Mouse (Mus musculus) embryonic facial prominence, embryonic 12.5 days (tissue): ENCODE data around the gene Slc22a21. TPM values are rescaled to one million over a fixed set of nuclear protein-coding genes. Genes with fewer than 3 reads are reported as not detected.

Source experiments
- ATAC-seq: fragments of 200-750 bp; cut with Nextera tagmentation; 2 replicates; pipeline ENCODE4 v1.8.0; 2017; ENCODE audit not compliant: insufficient number of reproducible peaks, insufficient read depth, low FRiP score, low TSS enrichment
- H3K27ac ChIP-seq: fragments of 300-500 bp; sonication (generic); 2 replicates; pipeline ENCODE4 v1.5.1; 2016; ENCODE audit warnings: mild to moderate bottlenecking
- H3K27me3 ChIP-seq: fragments of 300-500 bp; sonication (generic); 2 replicates; pipeline ENCODE4 v1.6.1; 2016; ENCODE audit warnings: mild to moderate bottlenecking, moderate library complexity
- H3K36me3 ChIP-seq: fragments of 300-500 bp; sonication (generic); 2 replicates; pipeline ENCODE4 v1.6.1; 2016; ENCODE audit warnings: mild to moderate bottlenecking
- H3K4me1 ChIP-seq: fragments of 300-500 bp; sonication (generic); 2 replicates; pipeline ENCODE4 v1.6.1; 2016
- H3K4me2 ChIP-seq: fragments of 300-500 bp; sonication (generic); replicated peaks from 2 replicates; pipeline ENCODE4 v1.6.1; 2016; ENCODE audit warnings: mild to moderate bottlenecking, moderate library complexity
- H3K4me3 ChIP-seq: fragments of 300-500 bp; sonication (generic); 2 replicates; pipeline ENCODE4 v1.5.1; 2016; ENCODE audit warnings: mild to moderate bottlenecking
- H3K9ac ChIP-seq: fragments of 300-500 bp; sonication (generic); 2 replicates; pipeline ENCODE4 v1.6.1; 2016; ENCODE audit warnings: mild to moderate bottlenecking, moderate library complexity
- H3K9me3 ChIP-seq: fragments of 300-500 bp; sonication (generic); 2 replicates; pipeline ENCODE4 v1.6.1; 2016; ENCODE audit warnings: mild to moderate bottlenecking, moderate library complexity
- WGBS: fragments of 180-500 bp; shearing (Covaris S2); methylation state at CpG from one replicate; pipeline ENCODE4 v1.1.7; 2016; 5-methylcytosine and 5-hydroxymethylcytosine counted together
- polyA plus RNA-seq: library from polyadenylated mRNA; unstranded; fragments of >200 nt; fragmentation: Nextera tagmentation; extraction: Ambion mirVana; gene quantifications from 2 replicates; pipeline ENCODE4 v1.2.1, GENCODE M21; 2016

Gene Slc22a21
- polyA plus RNA-seq, 1 experiment from 2014 or later = 4.9 TPM

GRCm38 (mm10) chr11:53931091-53931943 lies 48.8 kb downstream of the Slc22a21 start:
- no peak overlapping the region for H3K4me2 ChIP-seq
- H3K9ac ChIP-seq = no peak overlapping the region
- H3K36me3 ChIP-seq = no peaks in the 10 kb centered on the region
- ATAC-seq = no peak
- no peaks in the 10 kb centered on the region for H3K9me3 ChIP-seq
- no peaks in the 10 kb centered on the region for H3K27me3 ChIP-seq
- no peak overlapping the region for H3K4me3 ChIP-seq
- no peaks in the 10 kb centered on the region for H3K4me1 ChIP-seq
- H3K27ac ChIP-seq = no peak overlapping the region
- 35% methylated on average over 17 of the region's 17 CpGs for WGBS

GRCm38 (mm10) chr11:53929741-53930140 lies 50.4 kb downstream of the Slc22a21 start:
- peaks cover 2% of the 10 kb centered on the region; the same call in 1 of the 2 replicates for H3K9me3 ChIP-seq
- H3K4me3 ChIP-seq = no peak overlapping the region
- no peak overlapping the region for H3K27ac ChIP-seq
- ATAC-seq = no peak
- H3K4me1 ChIP-seq = no peaks in the 10 kb centered on the region
- WGBS = 83% methylated on average over 3 of the region's 3 CpGs
- no peaks in the 10 kb centered on the region for H3K27me3 ChIP-seq
- H3K9ac ChIP-seq = no peak overlapping the region
- H3K36me3 ChIP-seq = no peaks in the 10 kb centered on the region
- no peak overlapping the region for H3K4me2 ChIP-seq

- H3K27ac ChIP-seq = no peak overlapping the region
- H3K4me1 ChIP-seq = no peaks in the 10 kb centered on the region
- no peak overlapping the region for H3K9ac ChIP-seq
- peaks cover 2% of the 10 kb centered on the region; the same call in 1 of the 2 replicates for H3K9me3 ChIP-seq
- no peak overlapping the region for H3K4me3 ChIP-seq
- 74% methylated on average over 3 of the region's 3 CpGs for WGBS
- no peaks in the 10 kb centered on the region for H3K36me3 ChIP-seq
- H3K27me3 ChIP-seq = no peaks in the 10 kb centered on the region
- ATAC-seq = no peak
- H3K4me2 ChIP-seq = no peak overlapping the region
Observed at GRCm38 (mm10) chr11:53928585-53928984, 51.5 kb downstream of the Slc22a21 start.

GRCm38 (mm10) chr11:53926303-53926702 lies 53.8 kb downstream of the Slc22a21 start:
- H3K9ac ChIP-seq = no peak overlapping the region
- H3K9me3 ChIP-seq = peaks cover 2% of the 10 kb centered on the region; the same call in 1 of the 2 replicates
- ATAC-seq = no peak
- no peak overlapping the region for H3K27ac ChIP-seq
- H3K4me3 ChIP-seq = no peak overlapping the region
- no peak overlapping the region for H3K4me2 ChIP-seq
- no peaks in the 10 kb centered on the region for H3K36me3 ChIP-seq
- H3K4me1 ChIP-seq = no peaks in the 10 kb centered on the region
- 95% methylated on average over 5 of the region's 5 CpGs for WGBS
- H3K27me3 ChIP-seq = no peaks in the 10 kb centered on the region

GRCm38 (mm10) chr11:53918851-53919250 lies 61.3 kb downstream of the Slc22a21 start:
- no peaks in the 10 kb centered on the region for H3K4me1 ChIP-seq
- no peaks in the 10 kb centered on the region for H3K36me3 ChIP-seq
- WGBS = 96% methylated on average over 4 of the region's 4 CpGs
- no peak for ATAC-seq
- H3K4me2 ChIP-seq = no peak overlapping the region
- H3K27ac ChIP-seq = no peak overlapping the region
- H3K9me3 ChIP-seq = no peaks in the 10 kb centered on the region
- H3K9ac ChIP-seq = no peak overlapping the region
- no peaks in the 10 kb centered on the region for H3K27me3 ChIP-seq
- no peak overlapping the region for H3K4me3 ChIP-seq

- Histone ChIP-seq H3K4me2 (no peak overlapping the region), H3K4me1 (no peaks in the 10 kb centered on the region), H3K4me3 (no peak overlapping the region), H3K9me3 (no peaks in the 10 kb centered on the region), H3K27me3 (no peaks in the 10 kb centered on the region), H3K27ac (no peak overlapping the region), H3K36me3 (no peaks in the 10 kb centered on the region), H3K9ac (no peak overlapping the region)
- no peak for ATAC-seq
- 84% methylated on average over 4 of the region's 4 CpGs for WGBS
Observed at GRCm38 (mm10) chr11:53911011-53911410, 69.1 kb downstream of the Slc22a21 start.

GRCm38 (mm10) chr11:53908686-53909085 lies 71.4 kb downstream of the Slc22a21 start:
- no peaks in the 10 kb centered on the region for H3K9me3 ChIP-seq
- ATAC-seq = no peak
- 91% methylated on average over 8 of the region's 8 CpGs for WGBS

GRCm38 (mm10) chr11:53904534-53904925 lies 75.6 kb downstream of the Slc22a21 start:
- Histone ChIP-seq H3K36me3 (no peaks in the 10 kb centered on the region), H3K9me3 (no peaks in the 10 kb centered on the region), H3K27me3 (no peaks in the 10 kb centered on the region), H3K4me1 (peaks cover 12% of the 10 kb centered on the region), H3K4me2 (no peak overlapping the region), H3K4me3 (no peak overlapping the region), H3K9ac (no peak overlapping the region), H3K27ac (no peak overlapping the region)
- ATAC-seq = no peak
- 78% methylated on average over 9 of the region's 9 CpGs for WGBS

More at GRCm38 (mm10) chr11:53908686-53909085, 71.4 kb downstream of the Slc22a21 start:
- H3K4me1 ChIP-seq = peaks cover 10% of the 10 kb centered on the region
- H3K9ac ChIP-seq = no peak overlapping the region
- no peaks in the 10 kb centered on the region for H3K36me3 ChIP-seq
- H3K4me2 ChIP-seq = no peak overlapping the region
- no peak overlapping the region for H3K27ac ChIP-seq
- H3K4me3 ChIP-seq = no peak overlapping the region
- no peaks in the 10 kb centered on the region for H3K27me3 ChIP-seq

- H3K27me3 ChIP-seq = no peaks in the 10 kb centered on the region
- WGBS = 33% methylated on average over 16 of the region's 16 CpGs
- no peak overlapping the region for H3K4me3 ChIP-seq
- ATAC-seq = peak; percentile 35; the same call in 1 of the 2 replicates
- no peaks in the 10 kb centered on the region for H3K9me3 ChIP-seq
- no peak overlapping the region for H3K27ac ChIP-seq
- H3K4me1 ChIP-seq = peaks cover 12% of the 10 kb centered on the region
- no peak overlapping the region for H3K9ac ChIP-seq
- no peak overlapping the region for H3K4me2 ChIP-seq
- H3K36me3 ChIP-seq = no peaks in the 10 kb centered on the region
Observed at GRCm38 (mm10) chr11:53903781-53904533, 76.2 kb downstream of the Slc22a21 start.

- H3K27me3 ChIP-seq = no peaks in the 10 kb centered on the region
- no peak overlapping the region for H3K9ac ChIP-seq
- no peak for ATAC-seq
- H3K9me3 ChIP-seq = no peaks in the 10 kb centered on the region
- no peaks in the 10 kb centered on the region for H3K36me3 ChIP-seq
- H3K27ac ChIP-seq = no peak overlapping the region
- H3K4me1 ChIP-seq = peaks cover 12% of the 10 kb centered on the region
- no peak overlapping the region for H3K4me2 ChIP-seq
- 90% methylated on average over 14 of the region's 14 CpGs for WGBS
- no peak overlapping the region for H3K4me3 ChIP-seq
Observed at GRCm38 (mm10) chr11:53902741-53903140, 77.4 kb downstream of the Slc22a21 start.

GRCm38 (mm10) chr11:53900991-53901390 lies 79.1 kb downstream of the Slc22a21 start:
- WGBS = 50% methylated on average over 1 of the region's 1 CpGs
- no peak overlapping the region for H3K4me2 ChIP-seq
- H3K4me3 ChIP-seq = no peak overlapping the region
- H3K9ac ChIP-seq = no peak overlapping the region
- H3K4me1 ChIP-seq = peaks cover 12% of the 10 kb centered on the region
- no peak for ATAC-seq
- H3K9me3 ChIP-seq = no peaks in the 10 kb centered on the region
- no peak overlapping the region for H3K27ac ChIP-seq
- H3K27me3 ChIP-seq = no peaks in the 10 kb centered on the region
- no peaks in the 10 kb centered on the region for H3K36me3 ChIP-seq

- Histone ChIP-seq H3K4me2 (no peak overlapping the region), H3K36me3 (no peaks in the 10 kb centered on the region), H3K9ac (no peak overlapping the region), H3K4me1 (peaks cover 12% of the 10 kb centered on the region), H3K9me3 (no peaks in the 10 kb centered on the region), H3K27ac (no peak overlapping the region), H3K4me3 (no peak overlapping the region), H3K27me3 (no peaks in the 10 kb centered on the region)
- ATAC-seq = no peak
- WGBS = 87% methylated on average over 6 of the region's 6 CpGs
Observed at GRCm38 (mm10) chr11:53899981-53900380, 80.2 kb downstream of the Slc22a21 start.
